21 mouse cellular contexts compared by ENCODE assay signal in the genomic region with DNA sequence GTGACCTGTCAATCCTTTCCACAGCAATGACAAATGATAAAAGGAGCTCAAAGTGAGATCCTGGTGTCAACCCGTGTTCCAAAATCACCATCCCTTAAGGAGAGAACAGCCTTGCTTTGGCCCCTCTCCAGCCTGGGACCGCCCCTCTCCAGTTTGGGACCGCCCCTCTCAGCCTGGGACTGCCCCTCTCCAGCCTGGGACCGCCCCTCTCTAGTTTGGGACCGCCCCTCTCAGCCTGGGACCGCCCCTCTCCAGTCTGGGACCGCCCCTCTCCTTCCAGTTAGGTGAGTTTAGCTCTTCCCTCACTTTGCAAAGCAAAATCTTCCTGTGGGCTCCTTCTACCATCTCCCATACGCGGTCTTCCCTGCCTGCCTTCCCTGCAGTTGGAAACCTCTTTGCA. TPM values are rescaled to one million over a fixed set of nuclear protein-coding genes. Genes with fewer than 3 reads are reported as not detected.
A peak's percentile ranks its signal among the peaks of the same experiment; 100 is the strongest.
DNase-seq lines count a peak whose midpoint lies in the region; ATAC-seq and TF ChIP-seq lines count a peak whose summit lies in the region.
"Had no signal": no experiment of that assay in that cellular context is flagged by ENCODE, and none has a peak within 500 bp of the region (broad histone marks: within the 10 kb centered on the region; RNA-seq: fewer than 3 reads in every experiment).

No protein-coding gene starts in this region.

- no peak for TF ChIP-seq EP300 in liver, postnatal 0 days (IDR thresholded peaks at IDR 0.05; ENCODE audit: low read depth)
- TF ChIP-seq EP300 in ES-Bruce4 (IDR thresholded peaks at IDR 0.05; ENCODE audit: insufficient read depth, low read depth, low read length), result no peak

- no peak overlapping the region for H3K4me3 ChIP-seq in liver, postnatal 0 days (ENCODE audit: low read depth, low read length)
- no peak overlapping the region for H3K4me3 ChIP-seq in liver, embryonic 11.5 days (ENCODE audit: low read depth, low read length)
- H3K4me3 ChIP-seq in ES-Bruce4 (ENCODE audit: low read depth, low read length), result peak overlapping the region; percentile 68
- H3K4me3 ChIP-seq: forebrain, embryonic 15.5 days; hindbrain, embryonic 15.5 days; limb, embryonic 13.5 days; liver, embryonic 15.5 days; neural tube, embryonic 15.5 days had no signal

- no peak overlapping the region for H3K4me2 ChIP-seq in liver, postnatal 0 days (ENCODE audit: low read depth, low read length)
- H3K4me2 ChIP-seq in liver, embryonic 11.5 days, result no peak overlapping the region
- H3K4me2 ChIP-seq: forebrain, embryonic 15.5 days; heart, embryonic 11.5 days; hindbrain, embryonic 15.5 days; limb, embryonic 13.5 days; liver, embryonic 15.5 days; midbrain, embryonic 11.5 days; neural tube, embryonic 15.5 days had no signal

- peak; percentile 33 for DNase-seq in liver, postnatal 0 days
- no peak for DNase-seq in liver, embryonic 11.5 days (ENCODE audit: low spot score)
- peak; percentile 16 for DNase-seq in A20 (ENCODE audit: low read depth, low spot score)
- DNase-seq in adrenal gland, postnatal 14 days, result no peak
- DNase-seq in left cerebral cortex, postnatal 14 days (ENCODE audit: low spot score in 2 of 2), result no peak
- DNase-seq in right cerebral cortex, postnatal 10 days (ENCODE audit: low spot score in 2 of 2), result no peak
- DNase-seq: adrenal gland, postnatal 10 days; cerebellum, adult 8-10 months; kidney, adult 9 months; layer of hippocampus, postnatal 36 days; thymus, adult 2 months had no signal

- H3K4me1 ChIP-seq in liver, postnatal 0 days (ENCODE audit: insufficient read depth), result no peaks in the 10 kb centered on the region
- H3K4me1 ChIP-seq in liver, embryonic 11.5 days (replicated peaks; ENCODE audit: control insufficient read depth, insufficient read depth, low read length), result peaks cover 3% of the 10 kb centered on the region; the same call in 1 of the 2 replicates
- H3K4me1 ChIP-seq in ES-Bruce4 (ENCODE audit: control insufficient read depth, insufficient read depth, low read length), result peaks cover 6% of the 10 kb centered on the region
- H3K4me1 ChIP-seq: liver, embryonic 15.5 days had no signal

- TF ChIP-seq CTCF in liver, postnatal 0 days (IDR thresholded peaks at IDR 0.05; ENCODE audit: low read depth), result no peak
- TF ChIP-seq CTCF in ES-Bruce4 (IDR thresholded peaks at IDR 0.05; ENCODE audit: low read depth, low read length), result no peak

- intact Hi-C loops in left cerebral cortex, postnatal 14 days (cut with DNase I), result no loop called here

- 40% methylated on average over 9 of the region's 9 CpGs for WGBS in liver, postnatal 0 days (ENCODE audit: insufficient replicate concordance)
- WGBS in liver, embryonic 11.5 days, result 22% methylated on average over 9 of the region's 9 CpGs

- H3K9ac ChIP-seq in liver, postnatal 0 days (replicated peaks), result no peak overlapping the region
- no peak overlapping the region for H3K9ac ChIP-seq in liver, embryonic 11.5 days (ENCODE audit: low read depth, low read length)
- no peak overlapping the region for H3K9ac ChIP-seq in ES-Bruce4 (ENCODE audit: low read depth, poor library complexity, severe bottlenecking)
- H3K9ac ChIP-seq: forebrain, embryonic 15.5 days; hindbrain, embryonic 15.5 days; limb, embryonic 13.5 days; liver, embryonic 15.5 days; neural tube, embryonic 15.5 days had no signal

- ATAC-seq in liver, postnatal 0 days, result no peak
- ATAC-seq in liver, embryonic 11.5 days (replicated peaks; ENCODE audit: low FRiP score), result no peak
- 0 out of 2 replicates have a peak, but pooled peaks have one; percentile 15 for ATAC-seq in common myeloid progenitor, adult 5-6 weeks (replicated peaks; ENCODE audit: low read depth, poor library complexity, severe bottlenecking)
- ATAC-seq: activated CD4-positive, CD25-positive, alpha-beta regulatory T cell, adult 4 months; forebrain, embryonic 15.5 days had no signal

- H3K9me3 ChIP-seq in liver, postnatal 0 days (ENCODE audit: low read length), result no peaks in the 10 kb centered on the region
- no peaks in the 10 kb centered on the region for H3K9me3 ChIP-seq in liver, embryonic 11.5 days (ENCODE audit: control insufficient read depth, low read length)
- H3K9me3 ChIP-seq in ES-Bruce4 (replicated peaks; ENCODE audit: control insufficient read depth, insufficient read depth, low read length, poor library complexity, severe bottlenecking), result no peaks in the 10 kb centered on the region
- H3K9me3 ChIP-seq: forebrain, embryonic 15.5 days; hindbrain, embryonic 15.5 days; limb, embryonic 13.5 days; liver, embryonic 15.5 days; neural tube, embryonic 15.5 days had no signal

- no peaks in the 10 kb centered on the region for H3K36me3 ChIP-seq in liver, postnatal 0 days (replicated peaks; ENCODE audit: insufficient read depth, low read length)
- H3K36me3 ChIP-seq in liver, embryonic 11.5 days (ENCODE audit: control insufficient read depth, insufficient read depth, low read length), result no peaks in the 10 kb centered on the region
- no peaks in the 10 kb centered on the region for H3K36me3 ChIP-seq in ES-Bruce4 (ENCODE audit: control insufficient read depth, insufficient read depth, low read length, poor library complexity, severe bottlenecking)
- H3K36me3 ChIP-seq: forebrain, embryonic 15.5 days; hindbrain, embryonic 15.5 days; limb, embryonic 13.5 days; liver, embryonic 15.5 days; neural tube, embryonic 15.5 days had no signal

- H3K27me3 ChIP-seq in liver, postnatal 0 days (ENCODE audit: insufficient read depth, low read length), result 0 out of 2 replicates have a peak, but pooled peaks cover 6% of the 10 kb centered on the region
- H3K27me3 ChIP-seq in liver, embryonic 11.5 days (replicated peaks; ENCODE audit: control insufficient read depth, insufficient read depth, low read length), result peaks cover 14% of the 10 kb centered on the region
- no peaks in the 10 kb centered on the region for H3K27me3 ChIP-seq in ES-Bruce4 (ENCODE audit: control insufficient read depth, insufficient read depth, low read length, poor library complexity, severe bottlenecking)
- H3K27me3 ChIP-seq: forebrain, embryonic 15.5 days; hindbrain, embryonic 15.5 days; neural tube, embryonic 15.5 days had no signal

- no peak for TF ChIP-seq POLR2A in ES-Bruce4 (IDR thresholded peaks at IDR 0.05; ENCODE audit: insufficient read depth, low read length)

- H3K27ac ChIP-seq in liver, postnatal 0 days (ENCODE audit: low read depth), result no peak overlapping the region
- no peak overlapping the region for H3K27ac ChIP-seq in liver, embryonic 11.5 days (ENCODE audit: low read depth, low read length)
- H3K27ac ChIP-seq in ES-Bruce4 (ENCODE audit: insufficient read depth, low read length), result peak overlapping the region; percentile 35
- H3K27ac ChIP-seq: forebrain, embryonic 15.5 days; hindbrain, embryonic 15.5 days; limb, embryonic 13.5 days; liver, embryonic 15.5 days; neural tube, embryonic 15.5 days had no signal

RNA-seq across cellular contexts. Expression of a gene that starts 46.4 kb away (rescaled TPM):
- 3.9 and 4.4 TPM in 2 replicates for polyA plus RNA-seq in liver, postnatal 0 days (2015; fragmentation: Nextera tagmentation; extraction: Ambion mirVana)
- 1.6 and 2.3 TPM in 2 replicates for polyA plus RNA-seq in liver, embryonic 11.5 days (2014; fragmentation: Nextera tagmentation; extraction: Ambion mirVana)
- polyA plus RNA-seq in ES-Bruce4 (2011; ENCODE audit: insufficient read depth, insufficient read length, low read depth, missing spikeins), result 10.1 and 11.2 TPM in 2 replicates
- 6.9 and 9.0 TPM in 2 replicates for total RNA-seq in common myeloid progenitor, adult 5-6 weeks (2017)
- total RNA-seq in adrenal gland, postnatal 14 days (2021), result 32.4 and 34.6 TPM in 2 replicates
- 100 to 1,000 TPM; 145 to 169 TPM for total RNA-seq in left cerebral cortex, postnatal 14 days (2021)

Comparison
In these comparisons a context has a peak if more than half of its experiments do, and no peak if none do; other contexts are left out.
1. DNase-seq: peak in liver, postnatal 0 days (single experiment) and A20 (single experiment); none in liver, embryonic 11.5 days (single experiment), adrenal gland, postnatal 14 days (single experiment), left cerebral cortex, postnatal 14 days (0 of 2) and right cerebral cortex, postnatal 10 days (0 of 2).